Mouse (Mus musculus): Measurements from ENCODE around the gene Bst2. TPM values are rescaled to one million over a fixed set of nuclear protein-coding genes. Genes with fewer than 3 reads are reported as not detected.
A peak's percentile ranks its signal among the peaks of the same experiment; 100 is the strongest.

Bst2 gene
- total RNA-seq, 2 experiments from 2014 or later, result 17.1 to 32.9 TPM

GRCm38 (mm10) chr8:71488454-71488853 lies 48.8 kb downstream of the Bst2 start:
- DNase-seq, result peak; percentile 88 to 89
- intact Hi-C loops (cut with DNase I), result loop anchor here (5.0 kb wide), 1 partner anchor 121 kb away; the partner anchor contains the start of gene Use1

GRCm38 (mm10) chr8:71487691-71488445 lies 49.4 kb downstream of the Bst2 start, which contains the start of gene Gtpbp3:
TSS of gene Gtpbp3 (plus strand) at chr8:71488103.
- DNase-seq, result peak; percentile 82 to 84
- intact Hi-C loops (cut with DNase I), result loop anchor here (5.0 kb wide), 1 partner anchor 121 kb away; the partner anchor contains the start of gene Use1

- no peak for DNase-seq
- intact Hi-C loops (cut with DNase I), result loop anchor here (5.0 kb wide), 1 partner anchor 119 kb away; the partner anchor contains the start of gene Use1
These were observed 51.1 kb downstream of the Bst2 start for GRCm38 (mm10) chr8:71486136-71486529.

GRCm38 (mm10) chr8:71485142-71486135 lies 51.8 kb downstream of the Bst2 start, which contains the start of gene Ano8:
TSS of gene Ano8 (minus strand) at chr8:71485963.
- intact Hi-C loops (cut with DNase I), result loop anchor here (5.0 kb wide), 1 partner anchor 118 kb away; the partner anchor contains the start of gene Use1
- DNase-seq, result peak; percentile 81 to 82

GRCm38 (mm10) chr8:71484736-71485135 lies 52.5 kb downstream of the Bst2 start:
- intact Hi-C loops (cut with DNase I), result loop anchor here (5.0 kb wide), 1 partner anchor 117 kb away; the partner anchor contains the start of gene Use1
- no peak for DNase-seq

Other genes with a start within 250 kb of the Bst2 start
- gene Use1, start 170.6 kb downstream of the Bst2 start, total RNA-seq (2021), result 100 to 1,000 TPM; 148 to 149 TPM
- 10 to 100 TPM; 11.1 to 14.9 TPM for gene Ocel1, start 166.2 kb downstream of the Bst2 start, total RNA-seq (2021)
- gene Nr2f6, start 155.5 kb downstream of the Bst2 start, total RNA-seq (2021), result 10 to 100 TPM; 47.6 to 53.6 TPM
- 10 to 100 TPM; 28.0 to 30.4 TPM for gene Ushbp1, start 141.7 kb downstream of the Bst2 start, total RNA-seq (2021)
- 10 to 100 TPM; 61.2 to 67.1 TPM for gene Babam1, start 140.6 kb downstream of the Bst2 start, total RNA-seq (2021)
- gene Ankle1, start 131.4 kb downstream of the Bst2 start, total RNA-seq (2021), result under 1 TPM; 0.19 to 0.39 TPM
- gene Abhd8, start 73.8 kb downstream of the Bst2 start, total RNA-seq (2021), result 10 to 100 TPM; 26.2 to 29.9 TPM
- 100 to 1,000 TPM; 117 to 129 TPM for gene Mrpl34, start 72.5 kb downstream of the Bst2 start, total RNA-seq (2021)
- gene Dda1, start 68.3 kb downstream of the Bst2 start, total RNA-seq (2021), result 10 to 100 TPM; 32.1 to 32.3 TPM
- gene Ano8, start 51.5 kb downstream of the Bst2 start, total RNA-seq (2021), result 10 to 100 TPM; 18.1 to 18.6 TPM
- gene Gtpbp3, start 49.4 kb downstream of the Bst2 start, total RNA-seq (2021), result 10 to 100 TPM; 15.8 to 20.2 TPM
- 10 to 100 TPM; 24.5 to 26.0 TPM for gene Plvap, start 25.7 kb downstream of the Bst2 start, total RNA-seq (2021)
- gene Ccdc194, start 11.7 kb downstream of the Bst2 start, total RNA-seq (2021), result not detected
- gene Mvb12a, start 5.5 kb upstream of the Bst2 start, total RNA-seq (2021), result 10 to 100 TPM; 27.8 to 32.9 TPM
- gene Tmem221, start 21.4 kb upstream of the Bst2 start, total RNA-seq (2021), result under 1 TPM in 1 of 2 experiments, not detected in 1; 0.22 TPM
- under 1 TPM in 1 of 2 experiments, not detected in 1; 0.19 TPM for gene Nxnl1, start 29.1 kb upstream of the Bst2 start, total RNA-seq (2021)
- 100 to 1,000 TPM; 171 to 223 TPM for gene Slc27a1, start 31.4 kb upstream of the Bst2 start, total RNA-seq (2021)
- gene Pgls, start 54.7 kb upstream of the Bst2 start, total RNA-seq (2021), result 10 to 100 TPM; 64.7 to 69.7 TPM
- gene Fam129c, start 60.2 kb upstream of the Bst2 start, total RNA-seq (2021), result 1 to 10 TPM in 1 of 2 experiments, under 1 TPM in 1; 0.58 to 1.2 TPM
- 10 to 100 TPM; 40.2 to 45.2 TPM for gene Colgalt1, start 73.5 kb upstream of the Bst2 start, total RNA-seq (2021)
- gene Unc13a, start 134.3 kb upstream of the Bst2 start, total RNA-seq (2021), result under 1 TPM; 0.49 to 0.64 TPM
- gene Jak3, start 138.8 kb upstream of the Bst2 start, total RNA-seq (2021), result 1 to 10 TPM; 8.2 to 8.6 TPM
- gene Insl3, start 151.8 kb upstream of the Bst2 start, total RNA-seq (2021), result 1 to 10 TPM; 3.8 to 4.7 TPM
- 1 to 10 TPM; 6.5 to 7.5 TPM for gene B3gnt3, start 164.3 kb upstream of the Bst2 start, total RNA-seq (2021)
- 1 to 10 TPM in 1 of 2 experiments, under 1 TPM in 1; 0.56 to 1.2 TPM for gene Fcho1, start 188.3 kb upstream of the Bst2 start, total RNA-seq (2021)